Mouse (Mus musculus): ENCODE data around the gene 1600002K03Rik. TPM values are rescaled to one million over a fixed set of nuclear protein-coding genes. Genes with fewer than 3 reads are reported as not detected.

Gene 1600002K03Rik
- polyA plus RNA-seq, 1 experiment from 2014 or later: 9.7 TPM

GRCm38 (mm10) chr10:80173955-80174640, 1.4 kb downstream of the 1600002K03Rik start:
- Histone ChIP-seq H3K9ac (no peak overlapping the region), H3K9me3 (no peaks in the 10 kb centered on the region), H3K27me3 (no peaks in the 10 kb centered on the region), H3K4me3 (no peak overlapping the region), H3K27ac (peak overlapping the region; percentile 22; the same call in 1 of the 2 replicates), H3K4me2 (replicated peaks) (no peak overlapping the region), H3K4me1 (peaks cover 43% of the 10 kb centered on the region), H3K36me3 (peaks cover 32% of the 10 kb centered on the region)
- ATAC-seq (ENCODE audit: low FRiP score, low read depth): no peak
- 86% methylated on average over 10 of the region's 10 CpGs for WGBS

- 46% methylated on average over 2 of the region's 2 CpGs for WGBS
- Histone ChIP-seq H3K27me3 (no peaks in the 10 kb centered on the region), H3K36me3 (peaks cover 27% of the 10 kb centered on the region), H3K9ac (no peak overlapping the region), H3K4me3 (no peak overlapping the region), H3K4me2 (replicated peaks) (no peak overlapping the region), H3K4me1 (peaks cover 39% of the 10 kb centered on the region), H3K27ac (no peak overlapping the region), H3K9me3 (no peaks in the 10 kb centered on the region)
- no peak for ATAC-seq (ENCODE audit: low FRiP score, low read depth)
Observed at GRCm38 (mm10) chr10:80174705-80175104, 2.0 kb downstream of the 1600002K03Rik start.

GRCm38 (mm10) chr10:80175536-80176269, 3.0 kb downstream of the 1600002K03Rik start:
- H3K36me3 ChIP-seq: peaks cover 17% of the 10 kb centered on the region
- H3K4me3 ChIP-seq: no peak overlapping the region
- no peaks in the 10 kb centered on the region for H3K27me3 ChIP-seq
- ATAC-seq (ENCODE audit: low FRiP score, low read depth): no peak
- peaks cover 42% of the 10 kb centered on the region for H3K4me1 ChIP-seq
- H3K9me3 ChIP-seq: no peaks in the 10 kb centered on the region
- H3K27ac ChIP-seq: no peak overlapping the region; the same call in 1 of the 2 replicates
- WGBS: 22% methylated on average over 4 of the region's 4 CpGs
- H3K4me2 ChIP-seq (replicated peaks): no peak overlapping the region
- H3K9ac ChIP-seq: no peak overlapping the region

GRCm38 (mm10) chr10:80176270-80176834, 3.6 kb downstream of the 1600002K03Rik start:
- Histone ChIP-seq H3K27me3 (no peaks in the 10 kb centered on the region), H3K9ac (no peak overlapping the region), H3K4me1 (peaks cover 45% of the 10 kb centered on the region), H3K27ac (no peak overlapping the region), H3K4me3 (no peak overlapping the region), H3K4me2 (replicated peaks) (no peak overlapping the region), H3K9me3 (no peaks in the 10 kb centered on the region), H3K36me3 (peaks cover 11% of the 10 kb centered on the region)
- 72% methylated on average over 5 of the region's 5 CpGs for WGBS
- no peak for ATAC-seq (ENCODE audit: low FRiP score, low read depth)

GRCm38 (mm10) chr10:80177441-80178279, 4.9 kb downstream of the 1600002K03Rik start:
- no peak overlapping the region for H3K4me3 ChIP-seq
- H3K27ac ChIP-seq: no peak overlapping the region
- H3K27me3 ChIP-seq: no peaks in the 10 kb centered on the region
- no peak for ATAC-seq (ENCODE audit: low FRiP score, low read depth)
- H3K4me2 ChIP-seq (replicated peaks): no peak overlapping the region
- H3K9me3 ChIP-seq: no peaks in the 10 kb centered on the region
- H3K9ac ChIP-seq: no peak overlapping the region
- H3K4me1 ChIP-seq: peaks cover 40% of the 10 kb centered on the region
- 84% methylated on average over 7 of the region's 7 CpGs for WGBS
- peaks cover 10% of the 10 kb centered on the region for H3K36me3 ChIP-seq

- Histone ChIP-seq H3K36me3 (peaks cover 22% of the 10 kb centered on the region), H3K27me3 (no peaks in the 10 kb centered on the region), H3K4me3 (peak within 1 kb of the TSS; percentile 86), H3K9ac (peak within 1 kb of the TSS; percentile 96), H3K4me2 (replicated peaks) (peak within 1 kb of the TSS; percentile 97), H3K4me1 (peaks cover 34% of the 10 kb centered on the region), H3K9me3 (no peaks in the 10 kb centered on the region), H3K27ac (peak within 1 kb of the TSS; percentile 73)
- 2% methylated on average over 86 of the region's 106 CpGs for WGBS
- peak; percentile 62 for ATAC-seq (ENCODE audit: low FRiP score, low read depth)
Observed at GRCm38 (mm10) chr10:80179068-80180051, 6.6 kb downstream of the 1600002K03Rik start, which contains the start of gene Efna2. Gene Efna2 (plus strand): TSS chr10:80179482.

GRCm38 (mm10) chr10:80180288-80180687, 7.5 kb downstream of the 1600002K03Rik start:
- H3K9me3 ChIP-seq: no peaks in the 10 kb centered on the region
- peak overlapping the region; percentile 97 for H3K4me2 ChIP-seq (replicated peaks)
- H3K4me1 ChIP-seq: peaks cover 30% of the 10 kb centered on the region
- H3K4me3 ChIP-seq: peak overlapping the region; percentile 86
- no peaks in the 10 kb centered on the region for H3K27me3 ChIP-seq
- peak overlapping the region; percentile 96 for H3K9ac ChIP-seq
- peaks cover 22% of the 10 kb centered on the region for H3K36me3 ChIP-seq
- 24% methylated on average over 6 of the region's 6 CpGs for WGBS
- no peak for ATAC-seq (ENCODE audit: low FRiP score, low read depth)
- H3K27ac ChIP-seq: peak overlapping the region; percentile 28; the same call in 1 of the 2 replicates

- 19% methylated on average over 5 of the region's 5 CpGs for WGBS
- Histone ChIP-seq H3K27me3 (no peaks in the 10 kb centered on the region), H3K27ac (peak overlapping the region; percentile 28; the same call in 1 of the 2 replicates)
Observed at GRCm38 (mm10) chr10:80180823-80181222, 8.1 kb downstream of the 1600002K03Rik start.

GRCm38 (mm10) chr10:80182547-80182946, 9.8 kb downstream of the 1600002K03Rik start:
- H3K27me3 ChIP-seq: peaks cover 1% of the 10 kb centered on the region; the same call in 1 of the 2 replicates
- no peak overlapping the region for H3K27ac ChIP-seq
- 91% methylated on average over 7 of the region's 7 CpGs for WGBS
- H3K9ac ChIP-seq: no peak overlapping the region
- ATAC-seq (ENCODE audit: low FRiP score, low read depth): no peak
- peaks cover 33% of the 10 kb centered on the region for H3K36me3 ChIP-seq
- H3K4me3 ChIP-seq: no peak overlapping the region
- peaks cover 35% of the 10 kb centered on the region for H3K4me1 ChIP-seq
- no peak overlapping the region for H3K4me2 ChIP-seq (replicated peaks)
- no peaks in the 10 kb centered on the region for H3K9me3 ChIP-seq

More at GRCm38 (mm10) chr10:80180823-80181222, 8.1 kb downstream of the 1600002K03Rik start:
- Histone ChIP-seq H3K4me2 (replicated peaks) (peak overlapping the region; percentile 97), H3K4me3 (peak overlapping the region; percentile 86), H3K9me3 (no peaks in the 10 kb centered on the region), H3K36me3 (peaks cover 22% of the 10 kb centered on the region), H3K9ac (peak overlapping the region; percentile 96), H3K4me1 (peaks cover 32% of the 10 kb centered on the region)
- no peak for ATAC-seq (ENCODE audit: low FRiP score, low read depth)

- Histone ChIP-seq H3K27me3 (peaks cover 38% of the 10 kb centered on the region), H3K9me3 (no peaks in the 10 kb centered on the region), H3K27ac (no peak overlapping the region), H3K9ac (no peak overlapping the region), H3K4me3 (no peak overlapping the region), H3K4me1 (peaks cover 30% of the 10 kb centered on the region), H3K4me2 (replicated peaks) (no peak overlapping the region), H3K36me3 (peaks cover 51% of the 10 kb centered on the region)
- no peak for ATAC-seq (ENCODE audit: low FRiP score, low read depth)
- 46% methylated on average over 27 of the region's 27 CpGs for WGBS
Observed at GRCm38 (mm10) chr10:80186649-80187048, 13.9 kb downstream of the 1600002K03Rik start.

Data from limb, embryonic 13.5 days (tissue).